Mouse (Mus musculus) heart, embryonic 14.5 days (tissue): ENCODE measurements around the gene Mvb12a. TPM values are rescaled to one million over a fixed set of nuclear protein-coding genes. Genes with fewer than 3 reads are reported as not detected.

Source experiments
- ATAC-seq: fragments of 200-750 bp; cut with Nextera tagmentation; 2 replicates; pipeline ENCODE4 v1.8.0; 2017; ENCODE audit warnings: low read depth, moderate TSS enrichment; ENCODE audit not compliant: insufficient number of reproducible peaks, insufficient read depth, low FRiP score
- H3K27ac ChIP-seq, 2 experiments: fragments of 200-500 bp in 1 of 2; fragments of 300-500 bp in 1 of 2; sonication (generic) in 1 of 2; replicated peaks in 1 of 2; 2 replicates each; pipeline ENCODE4 v1.5.1; 2012 to 2014; ENCODE audit warnings: low read depth in 2 of 2, low read length in 2 of 2, control low read depth in 1 of 2, mild to moderate bottlenecking in 1 of 2, mixed read lengths in 1 of 2; ENCODE audit not compliant: control insufficient read depth in 1 of 2, insufficient read depth in 1 of 2
- H3K27me3 ChIP-seq: fragments of 300-500 bp; sonication (generic); 2 replicates; pipeline ENCODE4 v1.6.1; 2014; ENCODE audit warnings: mild to moderate bottlenecking, low read length, control low read depth; ENCODE audit not compliant: control insufficient read depth, insufficient read depth
- H3K36me3 ChIP-seq: fragments of 300-500 bp; sonication (generic); 2 replicates; pipeline ENCODE4 v1.6.1; 2014; ENCODE audit warnings: mild to moderate bottlenecking, control low read depth, low read length, mixed read lengths; ENCODE audit not compliant: control insufficient read depth, insufficient read depth
- H3K4me1 ChIP-seq, 2 experiments: fragments of 200-500 bp in 1 of 2; fragments of 300-500 bp in 1 of 2; sonication (generic) in 1 of 2; 2 replicates each; pipeline ENCODE4 v1.6.1; 2012 to 2014; ENCODE audit warnings: low read length in 2 of 2, control low read depth in 1 of 2, mixed read lengths in 1 of 2; ENCODE audit not compliant: control insufficient read depth in 2 of 2, insufficient read depth in 2 of 2
- H3K4me2 ChIP-seq: fragments of 300-500 bp; sonication (generic); 2 replicates; pipeline ENCODE4 v1.6.1; 2014; ENCODE audit warnings: mild to moderate bottlenecking, low read length
- H3K4me3 ChIP-seq, 2 experiments: fragments of 200-500 bp in 1 of 2; fragments of 300-500 bp in 1 of 2; sonication (generic) in 1 of 2; 2 replicates each; pipeline ENCODE4 v1.5.1; 2012 to 2014; ENCODE audit warnings: low read length in 2 of 2, mild to moderate bottlenecking in 2 of 2, control low read depth in 1 of 2, low read depth in 1 of 2, moderate library complexity in 1 of 2; ENCODE audit not compliant: control insufficient read depth in 1 of 2, insufficient read depth in 1 of 2
- H3K9ac ChIP-seq: fragments of 300-500 bp; sonication (generic); 2 replicates; pipeline ENCODE4 v1.6.1; 2014; ENCODE audit warnings: mild to moderate bottlenecking, low read length
- H3K9me3 ChIP-seq: fragments of 300-500 bp; sonication (generic); 2 replicates; pipeline ENCODE4 v1.6.1; 2016; ENCODE audit warnings: low read length, control low read depth; ENCODE audit not compliant: control insufficient read depth
- WGBS: fragments of 180-500 bp; shearing (Covaris S2); extraction: QIAGEN DNeasy Blood & Tissue Kit; methylation state at CpG from one replicate; pipeline ENCODE4 v1.1.7; 2014; 5-methylcytosine and 5-hydroxymethylcytosine counted together
- polyA plus RNA-seq: library from polyadenylated mRNA; unstranded; fragments of >200 nt; fragmentation: Nextera tagmentation; extraction: Ambion mirVana; gene quantifications from 2 replicates; pipeline ENCODE4 v1.2.1, GENCODE M21; 2014

The Mvb12a gene
- polyA plus RNA-seq, 1 experiment from 2014 or later: 64.0 TPM

DNA sequence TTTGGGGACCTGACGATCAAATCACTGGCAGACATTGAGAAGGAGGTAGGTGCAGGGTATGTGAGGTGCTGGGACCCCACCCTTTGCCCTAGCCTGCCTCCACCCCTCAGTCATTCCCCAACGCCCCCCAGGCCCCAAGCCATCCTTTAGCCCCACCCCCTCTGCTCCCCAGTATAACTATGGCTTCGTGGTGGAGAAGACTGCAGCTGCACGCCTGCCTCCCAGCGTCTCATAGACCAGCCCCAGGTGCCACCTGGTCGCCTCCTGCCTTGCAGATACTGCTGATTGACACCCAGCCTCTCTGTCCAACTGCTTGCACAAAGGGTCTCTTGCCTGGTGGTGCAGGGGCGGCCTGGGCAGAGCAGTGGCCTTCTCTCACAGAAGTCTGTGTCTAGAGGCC, 4.9 kb downstream of the Mvb12a start:
- Histone ChIP-seq H3K36me3 (peaks cover 34% of the 10 kb centered on the region), H3K9me3 (no peaks in the 10 kb centered on the region), H3K27me3 (no peaks in the 10 kb centered on the region), H3K4me1 (peaks cover 5 to 6% of the 10 kb centered on the region in 2 experiments; a peak in 3 of 4 replicates), H3K4me3 (no peak overlapping the region), H3K9ac (no peak overlapping the region), H3K27ac (no peak overlapping the region), H3K4me2 (no peak overlapping the region)
- ATAC-seq: no peak
- WGBS: 80% methylated on average over 7 of the region's 7 CpGs

DNA sequence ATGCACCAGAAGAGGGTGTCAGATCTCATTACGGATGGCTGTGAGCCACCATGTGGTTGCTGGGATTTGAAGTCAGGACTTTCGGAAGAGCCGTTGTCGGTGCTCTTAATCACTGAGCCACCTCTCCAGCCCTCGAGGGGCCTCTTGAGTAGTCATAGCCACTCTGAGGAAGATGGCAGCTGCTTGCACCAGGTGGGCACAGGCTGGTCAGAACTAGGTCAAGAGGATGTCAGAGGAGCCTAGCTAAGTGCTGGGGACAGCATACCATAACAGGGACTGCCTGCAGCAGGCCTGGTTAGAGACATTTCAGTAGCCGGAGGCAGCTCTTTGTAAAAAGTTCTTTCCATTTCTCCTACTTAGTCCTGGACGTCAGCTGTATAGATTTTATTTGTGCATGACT, 8.0 kb downstream of the Mvb12a start:
- Histone ChIP-seq H3K27ac (no peak overlapping the region), H3K9ac (no peak overlapping the region), H3K4me1 (peaks cover 0 to 9% of the 10 kb centered on the region in 2 experiments; a peak in 2 of 4 replicates), H3K9me3 (no peaks in the 10 kb centered on the region), H3K4me2 (no peak overlapping the region), H3K4me3 (no peak overlapping the region), H3K36me3 (peaks cover 29% of the 10 kb centered on the region), H3K27me3 (peaks cover 4% of the 10 kb centered on the region; the same call in 1 of the 2 replicates)
- no peak for ATAC-seq
- WGBS: 60% methylated on average over 7 of the region's 7 CpGs

DNA sequence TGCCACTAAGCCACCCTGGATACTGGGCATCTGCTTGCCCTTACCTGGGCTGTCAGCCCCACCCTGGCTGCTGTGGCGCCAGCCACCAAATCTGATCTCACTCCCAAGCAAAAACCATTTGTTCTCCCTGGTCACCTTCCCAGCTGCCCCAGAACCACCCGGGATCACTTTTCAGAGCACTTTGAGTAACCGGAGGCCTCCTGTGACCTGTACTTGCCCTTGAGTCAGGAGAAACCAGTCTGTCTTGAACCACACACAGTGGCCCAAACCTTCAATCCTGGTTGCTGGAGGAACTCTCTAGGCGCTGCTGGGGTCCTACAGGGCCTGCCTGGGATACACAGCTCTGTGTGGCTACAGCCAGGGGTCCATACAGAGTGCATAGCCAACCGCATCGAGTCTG, 10.0 kb downstream of the Mvb12a start:
- ATAC-seq: no peak
- Histone ChIP-seq H3K27me3 (peaks cover 23% of the 10 kb centered on the region), H3K36me3 (peaks cover 11% of the 10 kb centered on the region), H3K9me3 (no peaks in the 10 kb centered on the region), H3K4me3 (no peak overlapping the region), H3K9ac (no peak overlapping the region), H3K4me1 (peaks cover 0 to 9% of the 10 kb centered on the region in 2 experiments; a peak in 2 of 4 replicates), H3K27ac (no peak overlapping the region), H3K4me2 (no peak overlapping the region)
- 55% methylated on average over 6 of the region's 6 CpGs for WGBS

DNA sequence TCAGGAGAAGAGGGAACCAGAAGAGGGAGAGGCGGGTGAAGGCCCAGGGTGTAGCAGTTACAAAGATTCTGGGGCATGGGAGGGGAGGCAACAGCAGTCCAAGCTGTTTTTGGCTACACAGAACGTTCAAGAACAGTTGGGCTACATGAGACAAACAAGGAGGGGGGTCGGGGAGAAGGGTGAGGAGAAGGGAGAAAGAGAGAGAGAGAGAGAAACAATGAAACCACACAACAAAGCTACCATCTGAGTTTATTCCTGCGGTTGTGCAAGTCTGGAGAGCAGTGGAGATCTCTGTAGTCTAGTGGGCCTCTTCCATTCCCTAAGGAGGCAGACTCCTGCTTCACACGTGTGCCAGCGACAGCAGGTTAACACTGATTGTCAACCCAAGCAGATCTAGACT, 11.3 kb downstream of the Mvb12a start:
- Histone ChIP-seq H3K4me2 (no peak overlapping the region), H3K4me3 (no peak overlapping the region), H3K4me1 (peaks cover 8 to 12% of the 10 kb centered on the region in 2 experiments), H3K27me3 (peaks cover 35% of the 10 kb centered on the region), H3K9ac (no peak overlapping the region), H3K27ac (peak overlapping the region in 1 of 2 experiments; percentile 23; a peak in 1 of 4 replicates), H3K9me3 (no peaks in the 10 kb centered on the region), H3K36me3 (no peaks in the 10 kb centered on the region)
- WGBS: 70% methylated on average over 6 of the region's 6 CpGs
- ATAC-seq: no peak

DNA sequence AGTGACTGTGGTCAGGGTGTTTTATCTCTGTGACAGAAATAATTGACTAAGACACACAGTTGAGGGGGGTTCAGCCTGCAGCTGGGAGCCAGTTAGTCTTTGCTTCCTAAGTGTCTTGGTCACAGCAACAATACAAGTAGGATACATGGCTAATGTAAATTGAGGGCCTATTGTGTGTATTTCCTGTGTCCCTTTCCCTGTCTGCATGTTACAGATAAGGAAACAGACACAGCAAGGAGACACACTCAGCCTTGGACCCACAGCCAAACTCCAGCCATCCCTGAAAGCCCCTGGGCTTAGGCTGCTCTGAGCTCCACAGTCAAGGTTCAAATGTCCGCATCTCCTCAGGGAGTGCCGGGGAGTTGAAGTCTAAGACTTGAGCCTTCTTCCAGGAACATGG, 11.9 kb downstream of the Mvb12a start:
- Histone ChIP-seq H3K4me1 (peaks cover 9 to 12% of the 10 kb centered on the region in 2 experiments), H3K4me3 (no peak overlapping the region), H3K9me3 (no peaks in the 10 kb centered on the region), H3K4me2 (no peak overlapping the region), H3K9ac (no peak overlapping the region), H3K27me3 (peaks cover 42% of the 10 kb centered on the region), H3K36me3 (no peaks in the 10 kb centered on the region), H3K27ac (peak overlapping the region in 1 of 2 experiments; percentile 23; a peak in 1 of 4 replicates)
- ATAC-seq: no peak
- 90% methylated on average over 2 of the region's 2 CpGs for WGBS

DNA sequence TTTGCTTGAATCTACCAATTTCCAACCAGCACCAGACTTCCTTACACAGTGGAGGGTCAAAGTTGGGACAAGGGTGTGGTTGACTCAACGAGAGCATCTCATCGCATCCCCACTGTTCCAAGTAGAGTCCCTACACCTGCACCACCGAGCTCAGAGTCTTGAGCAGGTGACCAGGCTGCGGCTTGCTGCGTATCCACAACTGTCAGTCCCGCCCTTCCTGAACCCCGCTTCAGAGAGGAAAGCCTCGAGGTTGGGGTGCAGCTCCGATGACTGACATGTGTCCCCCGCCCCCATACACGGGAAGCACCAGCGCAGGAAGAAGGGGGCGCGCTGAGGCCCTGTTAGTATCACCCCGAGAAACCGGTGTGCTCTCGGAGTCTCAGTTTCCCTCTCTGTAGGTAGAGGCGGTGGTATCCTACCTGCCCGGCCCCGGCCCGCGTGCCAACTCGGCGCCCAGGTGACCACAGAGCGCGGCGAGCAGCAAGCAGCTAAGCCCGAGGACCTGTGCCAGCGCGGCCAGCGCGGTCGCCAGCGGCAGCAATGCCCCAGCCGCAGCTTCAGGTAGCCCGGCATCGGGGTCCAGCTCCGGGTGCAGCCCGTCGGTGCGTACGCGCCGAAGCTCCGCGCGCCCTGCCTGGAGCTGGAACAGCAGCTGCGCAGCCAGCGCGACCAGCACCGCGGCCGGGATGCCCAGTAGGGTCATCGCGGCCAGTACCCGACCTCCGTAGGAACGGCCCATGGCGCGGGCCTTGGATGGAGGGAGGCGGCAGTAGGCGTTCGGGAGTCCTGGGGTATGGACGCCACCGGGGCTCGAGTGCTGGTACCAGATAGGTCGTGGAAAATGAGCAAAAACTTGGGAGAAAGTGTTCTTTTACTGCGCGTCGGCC, 15.6 kb downstream of the Mvb12a start, which contains the start of gene Tmem221:
TSS of gene Tmem221 (minus strand) at position 801 of the 887 bp plus-strand sequence.
- WGBS: 5% methylated on average over 70 of the region's 70 CpGs
- peaks cover 7 to 13% of the 10 kb centered on the region in 2 experiments for H3K4me1 ChIP-seq
- no peaks in the 10 kb centered on the region for H3K36me3 ChIP-seq
- ATAC-seq: no peak
- H3K27me3 ChIP-seq: peaks cover 78% of the 10 kb centered on the region
- H3K9me3 ChIP-seq: no peaks in the 10 kb centered on the region
- peak within 1 kb of the TSS; percentile 38 to 42 for H3K4me3 ChIP-seq
- peak within 1 kb of the TSS; percentile 69 for H3K4me2 ChIP-seq
- peak within 1 kb of the TSS; percentile 42; the same call in 1 of the 2 replicates for H3K9ac ChIP-seq
- H3K27ac ChIP-seq: no peak within 1 kb of the TSS

DNA sequence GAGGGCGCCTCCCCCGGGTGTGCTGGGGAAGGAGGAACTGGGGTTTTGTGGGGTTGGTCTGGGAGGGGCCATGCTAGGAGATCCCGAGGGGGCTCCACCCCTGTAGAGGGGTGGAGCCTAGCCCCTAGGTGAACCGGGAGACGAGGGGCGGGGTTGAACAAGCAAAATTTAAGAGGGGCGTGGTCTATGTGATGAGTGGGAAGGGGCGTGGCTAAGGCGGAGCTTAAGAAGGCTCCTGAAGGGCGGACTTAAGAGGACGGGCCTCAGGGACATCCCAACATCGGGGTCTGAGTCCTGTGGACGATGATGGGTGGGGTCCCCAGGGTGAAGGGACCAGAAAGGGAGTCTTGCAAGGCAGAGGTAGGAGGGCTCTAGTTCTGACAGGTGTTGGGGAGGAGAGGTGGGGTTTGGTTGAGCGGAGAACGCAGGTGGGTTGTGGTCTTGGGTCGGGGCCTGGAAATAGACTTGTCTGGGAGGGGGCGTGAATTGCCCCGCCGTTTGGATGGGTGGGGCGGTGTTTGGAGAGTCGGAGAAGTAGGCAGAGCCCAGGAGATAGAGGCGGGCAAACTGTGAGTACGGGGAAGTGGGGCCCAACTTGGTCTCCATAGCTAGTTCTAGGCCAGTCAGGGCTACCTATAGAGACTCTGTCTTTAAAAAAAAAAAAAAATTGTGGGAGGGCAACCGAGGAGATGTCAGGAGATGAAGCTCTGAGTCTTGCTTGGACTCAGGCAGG, 16.4 kb downstream of the Mvb12a start:
- peaks cover 79% of the 10 kb centered on the region for H3K27me3 ChIP-seq
- H3K9ac ChIP-seq: peak overlapping the region; percentile 42; the same call in 1 of the 2 replicates
- WGBS: 2% methylated on average over 24 of the region's 24 CpGs

More for the DNA sequence above, 16.4 kb downstream of the Mvb12a start:
- Histone ChIP-seq H3K4me3 (peak overlapping the region; percentile 38 to 42), H3K36me3 (no peaks in the 10 kb centered on the region), H3K9me3 (no peaks in the 10 kb centered on the region), H3K4me2 (peak overlapping the region; percentile 69), H3K27ac (no peak overlapping the region), H3K4me1 (peaks cover 7 to 13% of the 10 kb centered on the region in 2 experiments)
- peak; percentile 35 for ATAC-seq
